Mouse (Mus musculus): ENCODE data around the gene Ehmt2. TPM values are rescaled to one million over a fixed set of nuclear protein-coding genes. Genes with fewer than 3 reads are reported as not detected.
"Not testable (repeated sequence)": the region's sequence is repeated elsewhere in the genome, so short reads cannot be mapped to it uniquely, and the experiment has no call there.

Ehmt2 gene
- polyA plus RNA-seq, 1 experiment = 230 TPM

- no peak for DNase-seq (ENCODE audit: low read depth)
Measured at GRCm38 (mm10) chr17:34953258-34953657, 55.0 kb downstream of the Ehmt2 start.

- DNase-seq (ENCODE audit: low read depth) = no peak
Measured at GRCm38 (mm10) chr17:34953904-34954303, 55.6 kb downstream of the Ehmt2 start.

GRCm38 (mm10) chr17:34954831-34955230 lies 56.6 kb downstream of the Ehmt2 start:
- no peak for DNase-seq (ENCODE audit: low read depth)

- no peak for DNase-seq (ENCODE audit: low read depth)
Measured at GRCm38 (mm10) chr17:34955884-34956283, 57.6 kb downstream of the Ehmt2 start.

GRCm38 (mm10) chr17:34956340-34956739 lies 58.1 kb downstream of the Ehmt2 start:
- DNase-seq (ENCODE audit: low read depth) = no peak

GRCm38 (mm10) chr17:34957291-34957690 lies 59.0 kb downstream of the Ehmt2 start:
- not testable (repeated sequence) for DNase-seq (ENCODE audit: low read depth)

GRCm38 (mm10) chr17:34957966-34958365 lies 59.7 kb downstream of the Ehmt2 start:
- not testable (repeated sequence) for DNase-seq (ENCODE audit: low read depth)

- not testable (repeated sequence) for DNase-seq (ENCODE audit: low read depth)
Measured at GRCm38 (mm10) chr17:34958734-34959129, 60.5 kb downstream of the Ehmt2 start.

GRCm38 (mm10) chr17:34959130-34959778 lies 61.0 kb downstream of the Ehmt2 start, which contains the start of gene Hspa1b:
Gene Hspa1b (minus strand): TSS chr17:34959238.
- not testable (repeated sequence) for DNase-seq (ENCODE audit: low read depth)

- DNase-seq (ENCODE audit: low read depth) = no peak
Measured at GRCm38 (mm10) chr17:34959881-34960515, 61.7 kb downstream of the Ehmt2 start.

GRCm38 (mm10) chr17:34960702-34961493 lies 62.6 kb downstream of the Ehmt2 start:
- no peak for DNase-seq (ENCODE audit: low read depth)

GRCm38 (mm10) chr17:34962125-34962524 lies 63.9 kb downstream of the Ehmt2 start:
- no peak for DNase-seq (ENCODE audit: low read depth)

GRCm38 (mm10) chr17:34962841-34963240 lies 64.6 kb downstream of the Ehmt2 start:
- DNase-seq (ENCODE audit: low read depth) = no peak

Other genes with a start within 250 kb of the Ehmt2 start
- 34.9 and 42.7 TPM in 2 replicates for gene Tnxb, start 227.9 kb upstream of the Ehmt2 start, polyA plus RNA-seq (2012; rRNA removed)
- 138 and 171 TPM in 2 replicates for gene C4b, start 154.6 kb upstream of the Ehmt2 start, polyA plus RNA-seq (2012; rRNA removed)
- 0.28 and 0.29 TPM in 2 replicates for gene Cyp21a1, start 93.9 kb upstream of the Ehmt2 start, polyA plus RNA-seq (2012; rRNA removed)
- gene Stk19, start 61.5 kb upstream of the Ehmt2 start, polyA plus RNA-seq (2012; rRNA removed) = 37.7 and 59.7 TPM in 2 replicates
- gene Dxo, start 61.5 kb upstream of the Ehmt2 start, polyA plus RNA-seq (2012; rRNA removed) = 62.6 and 64.9 TPM in 2 replicates
- gene Skiv2l, start 48.3 kb upstream of the Ehmt2 start, polyA plus RNA-seq (2012; rRNA removed) = 91.1 and 93.8 TPM in 2 replicates
- 53.8 and 77.2 TPM in 2 replicates for gene Nelfe, start 48.1 kb upstream of the Ehmt2 start, polyA plus RNA-seq (2012; rRNA removed)
- 70.2 and 140 TPM in 2 replicates for gene Cfb, start 36.0 kb upstream of the Ehmt2 start, polyA plus RNA-seq (2012; rRNA removed)
- gene Zbtb12, start 19.0 kb upstream of the Ehmt2 start, polyA plus RNA-seq (2012; rRNA removed) = 14.5 and 14.8 TPM in 2 replicates
- not detected in 2 replicates for gene Gm20547, start 16.4 kb upstream of the Ehmt2 start, polyA plus RNA-seq (2012; rRNA removed)
- 54.9 and 69.0 TPM in 2 replicates for gene C2, start 204 bp upstream of the Ehmt2 start, polyA plus RNA-seq (2012; rRNA removed)
- 48.4 and 50.0 TPM in 2 replicates for gene Slc44a4, start 16.0 kb downstream of the Ehmt2 start, polyA plus RNA-seq (2012; rRNA removed)
- gene Neu1, start 32.8 kb downstream of the Ehmt2 start, polyA plus RNA-seq (2012; rRNA removed) = 113 and 155 TPM in 2 replicates
- 58.3 and 104 TPM in 2 replicates for gene Hspa1b, start 60.8 kb downstream of the Ehmt2 start, polyA plus RNA-seq (2012; rRNA removed)
- gene Gm20481, start 71.4 kb downstream of the Ehmt2 start, polyA plus RNA-seq (2012; rRNA removed) = 0.24 TPM in 1 of 2 replicates, not detected in the other
- 37.0 and 50.4 TPM in 2 replicates for gene Hspa1a, start 73.7 kb downstream of the Ehmt2 start, polyA plus RNA-seq (2012; rRNA removed)
- gene Hspa1l, start 74.2 kb downstream of the Ehmt2 start, polyA plus RNA-seq (2012; rRNA removed) = 2.4 and 4.4 TPM in 2 replicates
- 36.8 and 54.6 TPM in 2 replicates for gene Lsm2, start 83.4 kb downstream of the Ehmt2 start, polyA plus RNA-seq (2012; rRNA removed)
- gene Vars, start 102.5 kb downstream of the Ehmt2 start, polyA plus RNA-seq (2012; rRNA removed) = 127 and 175 TPM in 2 replicates
- gene Vwa7, start 118.1 kb downstream of the Ehmt2 start, polyA plus RNA-seq (2012; rRNA removed) = 1.2 and 1.3 TPM in 2 replicates
- gene Sapcd1, start 129.5 kb downstream of the Ehmt2 start, polyA plus RNA-seq (2012; rRNA removed) = 3.0 and 3.4 TPM in 2 replicates
- 4.7 and 5.2 TPM in 2 replicates for gene Msh5, start 148.3 kb downstream of the Ehmt2 start, polyA plus RNA-seq (2012; rRNA removed)
- gene Clic1, start 151.5 kb downstream of the Ehmt2 start, polyA plus RNA-seq (2012; rRNA removed) = 129 and 133 TPM in 2 replicates
- gene Ddah2, start 160.6 kb downstream of the Ehmt2 start, polyA plus RNA-seq (2012; rRNA removed) = 54.7 and 62.7 TPM in 2 replicates
- gene Ly6g6c, start 166.9 kb downstream of the Ehmt2 start, polyA plus RNA-seq (2012; rRNA removed) = 0.61 and 0.66 TPM in 2 replicates
- gene Mpig6b, start 167.7 kb downstream of the Ehmt2 start, polyA plus RNA-seq (2012; rRNA removed) = 1.5 and 3.3 TPM in 2 replicates
- 19.1 and 23.4 TPM in 2 replicates for gene Ly6g6e, start 178.4 kb downstream of the Ehmt2 start, polyA plus RNA-seq (2012; rRNA removed)
- gene Ly6g6d, start 179.6 kb downstream of the Ehmt2 start, polyA plus RNA-seq (2012; rRNA removed) = 15.7 and 17.2 TPM in 2 replicates
- 0.09 TPM in 1 of 2 replicates, not detected in the other for gene Ly6g6f, start 187.1 kb downstream of the Ehmt2 start, polyA plus RNA-seq (2012; rRNA removed)
- gene Abhd16a, start 190.8 kb downstream of the Ehmt2 start, polyA plus RNA-seq (2012; rRNA removed) = 211 and 233 TPM in 2 replicates
- 2,220 and 3,034 TPM in 2 replicates for gene Ly6g5c, start 209.8 kb downstream of the Ehmt2 start, polyA plus RNA-seq (2012; rRNA removed)
- gene Ly6g5b, start 217.0 kb downstream of the Ehmt2 start, polyA plus RNA-seq (2012; rRNA removed) = 1,986 and 2,407 TPM in 2 replicates
- 9.4 and 10.1 TPM in 2 replicates for gene Gpank1, start 223.0 kb downstream of the Ehmt2 start, polyA plus RNA-seq (2012; rRNA removed)
- gene Csnk2b, start 223.6 kb downstream of the Ehmt2 start, polyA plus RNA-seq (2012; rRNA removed) = 397 and 504 TPM in 2 replicates
- gene D17H6S53E, start 227.9 kb downstream of the Ehmt2 start, polyA plus RNA-seq (2012; rRNA removed) = 6.4 and 7.7 TPM in 2 replicates
- 0.11 and 0.49 TPM in 2 replicates for gene Apom, start 233.6 kb downstream of the Ehmt2 start, polyA plus RNA-seq (2012; rRNA removed)
- gene Bag6, start 236.7 kb downstream of the Ehmt2 start, polyA plus RNA-seq (2012; rRNA removed) = 170 and 187 TPM in 2 replicates